Mouse (Mus musculus) liver, adult 2 months (tissue): ENCODE data around the gene Fbxo8. TPM values are rescaled to one million over a fixed set of nuclear protein-coding genes. Genes with fewer than 3 reads are reported as not detected.

Experiments used
- DNase-seq: peaks from one replicate; pipeline ENCODE4 v3.0.0-alpha.2; 2011; ENCODE audit warnings: low read depth, low spot score; ENCODE audit errors: extremely low read depth
- H3K27ac ChIP-seq: fragments of 200-500 bp; replicated peaks from 2 replicates; pipeline ENCODE4 v1.5.1; 2012; ENCODE audit warnings: low read depth, mild to moderate bottlenecking, control low read depth, inconsistent platforms, low read length; ENCODE audit not compliant: insufficient read depth
- H3K27me3 ChIP-seq: fragments of 200-500 bp; 2 replicates; pipeline ENCODE4 v1.6.1; 2012; ENCODE audit warnings: mild to moderate bottlenecking, moderate library complexity, low read length, inconsistent platforms; ENCODE audit not compliant: control insufficient read depth, insufficient read depth
- H3K36me3 ChIP-seq: fragments of 200-500 bp; 2 replicates; pipeline ENCODE4 v1.6.1; 2012; ENCODE audit warnings: low read length, inconsistent platforms; ENCODE audit not compliant: control insufficient read depth, insufficient read depth
- H3K4me1 ChIP-seq: fragments of 200-500 bp; 2 replicates; pipeline ENCODE4 v1.6.1; 2011; ENCODE audit warnings: low read length; ENCODE audit not compliant: control insufficient read depth, insufficient read depth
- H3K4me3 ChIP-seq: fragments of 200-500 bp; 2 replicates; pipeline ENCODE4 v1.5.1; 2011; ENCODE audit warnings: low read depth, mild to moderate bottlenecking, control low read depth, low read length, moderate library complexity; ENCODE audit not compliant: insufficient read depth
- H3K79me2 ChIP-seq: fragments of 200-500 bp; 2 replicates; pipeline ENCODE4 v1.6.1; 2012; ENCODE audit warnings: inconsistent platforms, mild to moderate bottlenecking, low read length, moderate library complexity; ENCODE audit not compliant: control insufficient read depth, insufficient read depth
- H3K9ac ChIP-seq: fragments of 200-500 bp; 2 replicates; pipeline ENCODE4 v1.6.1; 2012; ENCODE audit warnings: low read depth, mild to moderate bottlenecking, control low read depth, inconsistent platforms, low read length
- CTCF ChIP-seq: fragments of 200-500 bp; IDR thresholded peaks from 2 replicates; pipeline ENCODE4 v1.5.1; 2011; ENCODE audit warnings: low read depth, low read length, control low read depth
- POLR2A ChIP-seq: fragments of 200-500 bp; IDR thresholded peaks from 2 replicates; pipeline ENCODE4 v1.6.1; 2011; ENCODE audit warnings: low read length, control low read depth; ENCODE audit not compliant: insufficient read depth; ENCODE audit errors: extremely low read depth
- WGBS: fragments of 180-500 bp; shearing (Covaris S2); methylation state at CpG from one replicate; pipeline ENCODE4 v1.1.7; 2018; 5-methylcytosine and 5-hydroxymethylcytosine counted together
- polyA plus RNA-seq: library from polyadenylated mRNA; depleted of rRNA; stranded (reverse); fragments of >200 nt; gene quantifications from 2 replicates; pipeline ENCODE4 v1.2.3, GENCODE M21; 2012; rRNA removed
- total RNA-seq: library from RNA; depleted of rRNA; stranded (reverse); fragments of >200 nt; gene quantifications from 2 replicates; pipeline ENCODE4 v1.2.3, GENCODE M21; 2014; rRNA removed

Fbxo8 gene
- total and polyA plus RNA-seq, 2 experiments, result 45.4 to 50.3 TPM

DNA sequence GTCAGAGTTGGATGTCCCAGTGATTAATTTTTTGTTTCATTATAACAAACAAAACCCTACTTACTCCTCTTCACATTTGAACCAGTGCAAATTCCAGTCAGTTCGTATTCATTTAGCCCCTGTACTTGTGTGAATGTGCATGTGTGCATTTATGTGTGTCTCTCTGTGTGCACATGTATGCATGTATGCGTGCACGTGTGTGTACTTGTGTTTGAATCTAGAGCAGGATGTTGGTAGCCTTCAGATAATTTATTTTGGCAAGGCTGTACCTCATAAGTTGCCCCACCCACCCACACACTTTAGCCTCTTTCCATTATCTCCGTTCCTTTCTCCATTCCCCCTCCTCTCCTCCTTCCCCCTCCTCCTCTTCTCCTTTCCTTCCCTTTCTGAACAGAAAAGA lies 70.2 kb downstream of the Fbxo8 start:
- Histone ChIP-seq H3K27ac (no peak overlapping the region), H3K27me3 (peaks cover 26% of the 10 kb centered on the region), H3K4me3 (no peak overlapping the region), H3K9ac (no peak overlapping the region), H3K36me3 (no peaks in the 10 kb centered on the region), H3K4me1 (peaks cover 2% of the 10 kb centered on the region; the same call in 1 of the 2 replicates), H3K79me2 (no peaks in the 10 kb centered on the region)
- TF ChIP-seq POLR2A, result no peak
- TF ChIP-seq CTCF, result no peak
- DNase-seq, result no peak
- 41% methylated on average over 4 of the region's 4 CpGs for WGBS

DNA sequence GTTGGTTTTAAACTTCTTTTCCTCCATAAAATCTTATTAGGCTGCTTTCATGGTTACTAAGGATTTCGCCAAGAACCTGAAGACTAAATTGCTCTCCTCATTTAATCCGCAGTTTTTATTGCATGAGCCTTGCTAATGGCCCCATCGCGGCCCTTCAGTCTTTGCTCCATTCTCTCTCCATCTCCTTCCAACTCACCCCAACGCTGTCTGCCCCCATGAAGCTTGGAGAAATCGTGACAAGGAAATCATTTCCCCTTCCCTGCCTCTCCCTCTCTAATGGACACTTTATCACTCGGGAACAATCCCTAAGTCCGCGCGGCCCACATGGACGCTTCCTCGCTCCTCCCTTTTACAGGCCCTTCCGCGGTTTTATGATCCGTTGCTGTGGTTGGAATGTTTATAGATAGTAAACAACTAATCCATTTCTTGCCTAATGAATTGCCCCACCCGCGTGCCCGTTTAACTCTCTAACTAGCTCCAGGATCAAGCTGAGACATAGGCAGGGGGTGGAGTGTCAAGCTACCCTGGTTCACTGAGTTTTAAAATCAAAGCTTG lies 71.7 kb downstream of the Fbxo8 start:
- TF ChIP-seq CTCF, result no peak
- TF ChIP-seq POLR2A, result no peak
- Histone ChIP-seq H3K4me3 (no peak overlapping the region), H3K4me1 (peaks cover 2% of the 10 kb centered on the region; the same call in 1 of the 2 replicates), H3K79me2 (no peaks in the 10 kb centered on the region), H3K27ac (no peak overlapping the region), H3K9ac (no peak overlapping the region), H3K36me3 (no peaks in the 10 kb centered on the region), H3K27me3 (peaks cover 26% of the 10 kb centered on the region)
- WGBS, result 11% methylated on average over 18 of the region's 18 CpGs
- no peak for DNase-seq

DNA sequence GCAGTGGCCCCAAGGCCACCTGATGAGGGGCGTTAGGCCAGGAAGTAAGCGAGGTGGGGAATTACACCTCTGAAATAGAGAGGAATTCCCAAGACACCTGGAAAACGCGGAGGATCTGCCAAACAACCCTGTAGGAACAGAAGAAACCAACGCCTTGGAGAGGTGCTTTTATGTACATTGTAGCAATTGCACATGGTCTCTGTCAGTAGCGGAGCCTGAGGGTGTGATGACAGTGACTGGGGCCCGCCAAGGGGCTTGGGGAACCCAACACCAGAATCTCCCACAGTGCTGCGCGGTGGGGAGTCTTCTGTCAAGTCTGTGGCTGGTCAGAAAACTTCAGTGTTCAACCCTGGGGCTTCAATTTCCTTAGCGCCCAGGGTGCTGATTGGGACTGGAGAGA lies 72.5 kb downstream of the Fbxo8 start:
- Histone ChIP-seq H3K9ac (no peak overlapping the region), H3K79me2 (no peaks in the 10 kb centered on the region), H3K4me1 (peaks cover 2% of the 10 kb centered on the region; the same call in 1 of the 2 replicates), H3K36me3 (no peaks in the 10 kb centered on the region), H3K27me3 (peaks cover 26% of the 10 kb centered on the region), H3K27ac (no peak overlapping the region), H3K4me3 (no peak overlapping the region)
- no peak for DNase-seq
- TF ChIP-seq CTCF (no peak), POLR2A (no peak)
- 18% methylated on average over 10 of the region's 10 CpGs for WGBS

DNA sequence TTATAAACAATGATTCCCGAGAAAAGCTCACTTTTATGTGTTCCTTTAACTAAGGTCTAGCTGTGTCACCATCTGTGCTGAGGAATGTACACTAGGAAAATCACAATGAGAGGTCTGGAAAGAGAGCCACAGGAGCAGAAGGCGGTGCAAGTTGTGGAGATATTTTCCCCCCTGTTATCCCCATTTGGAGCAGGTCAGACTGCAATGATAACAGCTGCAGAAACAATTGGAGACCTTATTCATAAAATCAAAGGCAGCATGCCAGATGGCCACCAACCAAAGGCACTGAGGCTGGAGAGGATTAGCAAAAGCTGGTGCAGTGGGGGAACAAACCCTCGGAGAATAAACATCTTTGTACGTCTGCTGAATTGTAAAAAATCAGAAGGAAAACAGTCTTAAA lies 78.3 kb downstream of the Fbxo8 start:
- Histone ChIP-seq H3K27ac (no peak overlapping the region), H3K79me2 (no peaks in the 10 kb centered on the region), H3K9ac (no peak overlapping the region), H3K4me3 (no peak overlapping the region), H3K4me1 (no peaks in the 10 kb centered on the region), H3K36me3 (no peaks in the 10 kb centered on the region), H3K27me3 (no peaks in the 10 kb centered on the region)
- DNase-seq, result no peak
- no peak for TF ChIP-seq CTCF
- TF ChIP-seq POLR2A, result no peak
- WGBS, result 61% methylated on average over 4 of the region's 4 CpGs

DNA sequence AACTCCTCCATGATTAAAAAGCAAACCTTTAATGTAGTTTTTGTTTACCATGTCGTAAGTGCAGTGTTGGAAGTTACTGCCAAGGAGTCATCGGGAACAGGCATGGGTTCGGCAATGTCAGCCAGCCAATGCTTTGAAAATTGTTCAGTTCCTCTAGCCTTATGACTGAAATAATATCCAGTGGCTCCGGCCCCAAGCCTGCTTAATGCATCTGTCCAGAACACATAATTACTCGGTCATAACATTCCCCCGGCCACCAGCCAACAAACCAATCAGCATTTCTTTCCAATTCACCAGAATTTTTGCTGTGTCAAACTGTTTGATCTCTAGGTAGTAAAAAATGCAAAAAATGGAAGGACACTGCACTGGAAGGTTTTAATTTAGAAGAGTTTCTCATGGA lies 88.4 kb downstream of the Fbxo8 start:
- no peak overlapping the region for H3K4me3 ChIP-seq
- H3K36me3 ChIP-seq, result no peaks in the 10 kb centered on the region
- H3K4me1 ChIP-seq, result no peaks in the 10 kb centered on the region
- H3K27me3 ChIP-seq, result no peaks in the 10 kb centered on the region
- H3K79me2 ChIP-seq, result no peaks in the 10 kb centered on the region
- no peak for DNase-seq
- WGBS, result 74% methylated on average over 6 of the region's 6 CpGs
- H3K9ac ChIP-seq, result no peak overlapping the region
- TF ChIP-seq POLR2A, result no peak
- TF ChIP-seq CTCF, result no peak
- no peak overlapping the region for H3K27ac ChIP-seq

Other genes starting within 250 kb of the Fbxo8 start
- gene Cep44, start within 50 bp of the Fbxo8 start, total RNA-seq, result 24.0 and 27.1 TPM in 2 replicates
- gene Cep44, start within 50 bp of the Fbxo8 start, polyA plus RNA-seq, result 7.5 and 9.1 TPM in 2 replicates